Mouse (Mus musculus) G1E (cell line): Measurements from ENCODE around the gene Gpsm1. TPM values are rescaled to one million over a fixed set of nuclear protein-coding genes. Genes with fewer than 3 reads are reported as not detected.

Experiments used
- ATAC-seq: 2 replicates; pipeline ENCODE4 v1.8.0; 2016; ENCODE audit warnings: mild to moderate bottlenecking; ENCODE audit not compliant: insufficient number of reproducible peaks, poor library complexity, low FRiP score, severe bottlenecking; ENCODE audit errors: extremely low read depth
- DNase-seq: peaks from one replicate; pipeline ENCODE4 v3.0.0; 2012; ENCODE audit warnings: low spot score
- H3K27me3 ChIP-seq: 2 replicates; pipeline ENCODE4 v1.6.1; 2012; ENCODE audit warnings: mild to moderate bottlenecking, low read length, inconsistent platforms; ENCODE audit not compliant: insufficient read depth
- H3K36me3 ChIP-seq: replicated peaks from 2 replicates; pipeline ENCODE3; 2012; ENCODE audit warnings: mild to moderate bottlenecking, inconsistent platforms
- H3K4me1 ChIP-seq: 2 replicates; pipeline ENCODE4 v1.6.1; 2012; ENCODE audit warnings: low read depth, low read length, inconsistent platforms, mixed read lengths; ENCODE audit not compliant: insufficient read depth
- H3K4me3 ChIP-seq: 2 replicates; pipeline ENCODE4 v1.5.1; 2012; ENCODE audit warnings: low read depth, mild to moderate bottlenecking, inconsistent platforms, low read length, moderate library complexity, mixed read lengths
- H3K9me3 ChIP-seq: replicated peaks from 2 replicates; pipeline ENCODE4 v1.6.1; 2012; ENCODE audit warnings: inconsistent platforms
- CTCF ChIP-seq: IDR thresholded peaks from 2 replicates; pipeline ENCODE4 v1.5.1; 2012; ENCODE audit warnings: low read depth, low read length, inconsistent platforms, mixed read lengths
- GATA1 ChIP-seq: IDR thresholded peaks from 2 replicates; pipeline ENCODE4 v1.6.1; 2012; ENCODE audit warnings: borderline replicate concordance, low read length, inconsistent platforms, mixed read lengths
- GATA2 ChIP-seq: IDR thresholded peaks from 2 replicates; pipeline ENCODE4 v1.6.1; 2012; ENCODE audit warnings: low read depth, low read length, inconsistent platforms, borderline replicate concordance
- POLR2AphosphoS5 ChIP-seq: IDR thresholded peaks from 2 replicates; pipeline ENCODE4 v1.6.1; 2012; ENCODE audit warnings: low read depth, low read length, inconsistent platforms; ENCODE audit not compliant: insufficient replicate concordance
- TAL1 ChIP-seq: conservative IDR thresholded peaks from 2 replicates; pipeline ENCODE4 v1.6.1; 2012; ENCODE audit warnings: low read depth, low read length, inconsistent platforms, mixed read lengths
- polyA plus RNA-seq: library from polyadenylated mRNA; stranded (reverse); fragments of >175 nt; gene quantifications from 2 replicates; pipeline ENCODE4 v1.2.3, GENCODE M21; 2012
- total RNA-seq, 2 experiments: library from RNA; stranded (forward) in 1 of 2; stranded (reverse) in 1 of 2; fragments of 200-1000 nt in 1 of 2; fragments of >200 nt in 1 of 2; fragmentation: Nextera tagmentation in 1 of 2; gene quantifications; 2 replicates each; pipeline ENCODE4 v1.2.3; 2014 to 2017

The Gpsm1 gene
- total and polyA plus RNA-seq, 3 experiments = 0.05 to 0.22 TPM; not detected in 1

DNA sequence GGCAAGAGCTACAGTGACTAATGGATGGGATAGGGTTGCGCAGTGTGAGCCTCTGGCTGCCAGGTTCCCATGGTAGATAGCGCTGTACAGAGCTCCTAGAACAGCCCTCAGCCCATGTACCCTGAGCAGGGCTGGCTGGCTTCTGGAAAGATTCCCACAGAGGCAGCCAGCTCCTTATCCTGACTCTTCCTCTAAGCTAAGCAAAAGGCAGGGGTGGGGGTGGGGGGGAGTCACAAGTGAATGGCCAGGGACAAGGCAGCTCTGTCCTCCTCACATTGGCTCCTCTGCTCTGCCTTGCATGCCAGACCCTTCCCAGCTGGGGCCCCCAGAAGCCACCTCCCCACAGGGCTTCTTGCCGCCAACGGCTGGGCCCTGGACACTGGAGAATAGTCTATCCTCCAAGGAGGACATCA is 14.7 kb downstream of the Gpsm1 start:
- Histone ChIP-seq H3K4me3 (no peak overlapping the region), H3K9me3 (no peaks in the 10 kb centered on the region), H3K4me1 (peaks cover 13% of the 10 kb centered on the region), H3K27me3 (peaks cover 57% of the 10 kb centered on the region), H3K36me3 (no peaks in the 10 kb centered on the region)
- TF ChIP-seq CTCF (no peak), GATA2 (no peak)
- DNase-seq (no peak), ATAC-seq (no peak)

GRCm38 (mm10) chr2:26330702-26331101 is 15.4 kb downstream of the Gpsm1 start:
- Histone ChIP-seq H3K36me3 (no peaks in the 10 kb centered on the region), H3K9me3 (no peaks in the 10 kb centered on the region), H3K27me3 (peaks cover 52% of the 10 kb centered on the region), H3K4me1 (peaks cover 8% of the 10 kb centered on the region), H3K4me3 (no peak overlapping the region)
- TF ChIP-seq CTCF = no peak
- no peak for TF ChIP-seq GATA2
- TF ChIP-seq GATA1 = no peak
- TF ChIP-seq TAL1 = no peak
- no peak for TF ChIP-seq POLR2AphosphoS5
- ATAC-seq = no peak
- no peak for DNase-seq

GRCm38 (mm10) chr2:26338302-26339203 is 23.2 kb downstream of the Gpsm1 start:
- TF ChIP-seq TAL1 (no peak), POLR2AphosphoS5 (no peak), GATA1 (no peak), CTCF (no peak), GATA2 (no peak)
- Histone ChIP-seq H3K4me3 (no peak overlapping the region), H3K4me1 (no peaks in the 10 kb centered on the region), H3K36me3 (no peaks in the 10 kb centered on the region), H3K9me3 (no peaks in the 10 kb centered on the region), H3K27me3 (peaks cover 53% of the 10 kb centered on the region)
- no peak for DNase-seq
- ATAC-seq = no peak

- H3K9me3 ChIP-seq = no peaks in the 10 kb centered on the region
- ATAC-seq (no peak), DNase-seq (no peak)
- no peaks in the 10 kb centered on the region for H3K36me3 ChIP-seq
- no peaks in the 10 kb centered on the region for H3K4me1 ChIP-seq
- TF ChIP-seq GATA1 (no peak), GATA2 (no peak), TAL1 (no peak), POLR2AphosphoS5 (no peak), CTCF (no peak)
- peaks cover 59% of the 10 kb centered on the region for H3K27me3 ChIP-seq
- no peak overlapping the region for H3K4me3 ChIP-seq
Observed at GRCm38 (mm10) chr2:26339204-26339551, 23.9 kb downstream of the Gpsm1 start.

DNA sequence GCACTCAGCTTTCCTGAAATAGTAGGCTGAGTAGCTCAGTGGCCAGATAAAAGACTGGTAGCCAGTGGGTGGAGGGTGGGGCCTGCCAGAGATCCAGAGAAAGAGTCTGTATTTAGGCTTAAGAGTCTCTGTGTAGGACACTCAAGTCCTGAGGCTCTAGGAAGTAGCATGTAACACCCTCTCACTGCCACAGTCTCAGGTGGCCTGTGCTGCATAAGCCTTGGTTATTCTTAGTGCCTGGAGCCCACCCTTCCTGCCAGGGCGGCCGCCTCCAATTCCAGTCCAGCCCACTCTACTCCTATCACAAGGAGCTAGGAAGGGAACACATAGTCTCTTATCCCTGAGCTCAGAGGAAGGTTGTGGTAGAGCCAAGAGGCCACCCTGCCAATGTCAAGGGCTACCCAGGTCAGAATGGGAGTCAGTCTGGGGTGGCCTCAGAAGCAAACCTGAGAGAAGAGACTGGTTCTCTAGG is 26.2 kb downstream of the Gpsm1 start:
- ATAC-seq = no peak
- peaks cover 76% of the 10 kb centered on the region for H3K27me3 ChIP-seq
- TF ChIP-seq GATA2 (no peak), POLR2AphosphoS5 (no peak), CTCF (no peak), TAL1 (no peak), GATA1 (no peak)
- no peaks in the 10 kb centered on the region for H3K36me3 ChIP-seq
- no peak for DNase-seq
- no peak overlapping the region for H3K4me3 ChIP-seq
- H3K9me3 ChIP-seq = no peaks in the 10 kb centered on the region
- no peaks in the 10 kb centered on the region for H3K4me1 ChIP-seq

DNA sequence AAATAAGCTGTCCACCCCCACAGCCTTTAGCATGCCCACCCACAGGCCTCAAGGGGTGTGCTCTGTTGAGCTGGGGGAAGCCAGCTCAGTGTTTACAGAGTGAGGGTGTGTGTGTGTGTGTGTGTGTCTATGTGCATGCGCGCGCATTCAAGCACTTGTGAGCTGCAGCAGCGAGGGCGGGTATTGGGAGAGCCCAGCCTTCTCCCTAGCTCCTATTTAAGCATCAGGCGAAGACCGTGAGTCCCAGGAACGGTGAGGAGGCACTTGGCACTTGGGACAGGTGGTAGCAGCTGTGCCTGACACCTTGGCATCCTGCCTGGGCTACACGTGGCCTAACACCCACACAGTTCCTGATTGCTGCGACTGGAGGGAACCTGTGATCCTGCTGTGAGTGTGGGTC is 26.7 kb downstream of the Gpsm1 start:
- ATAC-seq = no peak
- peaks cover 76% of the 10 kb centered on the region for H3K27me3 ChIP-seq
- no peaks in the 10 kb centered on the region for H3K4me1 ChIP-seq
- no peaks in the 10 kb centered on the region for H3K9me3 ChIP-seq
- no peak for DNase-seq
- no peak overlapping the region for H3K4me3 ChIP-seq
- TF ChIP-seq GATA2 (no peak), CTCF (no peak), POLR2AphosphoS5 (no peak), GATA1 (no peak), TAL1 (no peak)
- peaks cover under 1% of the 10 kb centered on the region for H3K36me3 ChIP-seq
